Mouse (Mus musculus): Measurements from ENCODE around the gene A630023A22Rik. TPM values are rescaled to one million over a fixed set of nuclear protein-coding genes. Genes with fewer than 3 reads are reported as not detected.

Gene A630023A22Rik
- total RNA-seq, 2 experiments from 2014 or later = not detected

Other genes with a start within 250 kb of the A630023A22Rik start
- 1 to 10 TPM; 3.5 to 5.0 TPM for gene Gdf10, start 179.2 kb downstream of the A630023A22Rik start, total RNA-seq (2021)
- not detected for gene Gdf2, start 161.7 kb downstream of the A630023A22Rik start, total RNA-seq (2021)
- not detected for gene Rbp3, start 148.8 kb downstream of the A630023A22Rik start, total RNA-seq (2021)
- gene Zfp488, start 124.0 kb downstream of the A630023A22Rik start, total RNA-seq (2021) = under 1 TPM; 0.18 to 0.29 TPM
- not detected for gene Gm30083, start 87.6 kb downstream of the A630023A22Rik start, total RNA-seq (2021)
- gene Gm5460, start 86.0 kb downstream of the A630023A22Rik start, total RNA-seq (2021) = under 1 TPM in 1 of 2 experiments, not detected in 1; 0.13 TPM
- not detected for gene Antxrl, start 50.0 kb downstream of the A630023A22Rik start, total RNA-seq (2021)
- 1 to 10 TPM; 2.2 to 3.1 TPM for gene Anxa8, start 16.8 kb downstream of the A630023A22Rik start, total RNA-seq (2021)
- under 1 TPM; 0.13 to 0.17 TPM for gene Npy4r, start 49.7 kb upstream of the A630023A22Rik start, total RNA-seq (2021)
- gene Gprin2, start 98.9 kb upstream of the A630023A22Rik start, total RNA-seq (2021) = 1 to 10 TPM; 1.0 to 1.5 TPM
- gene Syt15, start 116.8 kb upstream of the A630023A22Rik start, total RNA-seq (2021) = 1 to 10 TPM; 1.2 to 2.0 TPM
- gene Shld2, start 207.7 kb upstream of the A630023A22Rik start, total RNA-seq (2021) = 10 to 100 TPM in 1 of 2 experiments, 1 to 10 TPM in 1; 9.2 to 13.0 TPM
- gene Glud1, start 208.0 kb upstream of the A630023A22Rik start, total RNA-seq (2021) = 100 to 1,000 TPM; 133 to 135 TPM